Mouse (Mus musculus) hindbrain, embryonic 10.5 days (tissue): ENCODE measurements around the gene Rassf7. TPM values are rescaled to one million over a fixed set of nuclear protein-coding genes. Genes with fewer than 3 reads are reported as not detected.

Experiments used
- DNase-seq: peaks from one replicate; pipeline ENCODE4 v3.0.0-alpha.2; 2017; ENCODE audit warnings: low spot score
- H3K27ac ChIP-seq: fragments of 300-500 bp; sonication (generic); 2 replicates; pipeline ENCODE4 v1.5.1; 2016; ENCODE audit warnings: mild to moderate bottlenecking, moderate library complexity
- H3K27me3 ChIP-seq: fragments of 300-500 bp; sonication (generic); 2 replicates; pipeline ENCODE4 v1.6.1; 2016; ENCODE audit warnings: mild to moderate bottlenecking; ENCODE audit not compliant: poor library complexity, insufficient read depth, severe bottlenecking
- H3K36me3 ChIP-seq: fragments of 300-500 bp; sonication (generic); 2 replicates; pipeline ENCODE4 v1.6.1; 2016; ENCODE audit warnings: mild to moderate bottlenecking, moderate library complexity
- H3K4me1 ChIP-seq: fragments of 300-500 bp; sonication (generic); replicated peaks from 2 replicates; pipeline ENCODE4 v1.6.1; 2016; ENCODE audit warnings: mild to moderate bottlenecking
- H3K4me3 ChIP-seq: fragments of 300-500 bp; sonication (generic); 2 replicates; pipeline ENCODE4 v1.5.1; 2016; ENCODE audit warnings: mild to moderate bottlenecking, moderate library complexity
- H3K9me3 ChIP-seq: fragments of 300-500 bp; sonication (generic); 2 replicates; pipeline ENCODE4 v1.6.1; 2016; ENCODE audit warnings: mild to moderate bottlenecking, moderate library complexity
- WGBS: fragments of 180-500 bp; shearing (Covaris S2); methylation state at CpG from one replicate; pipeline ENCODE4 v1.1.7; 2016; 5-methylcytosine and 5-hydroxymethylcytosine counted together
- polyA plus RNA-seq: library from polyadenylated mRNA; unstranded; fragments of >200 nt; fragmentation: Nextera tagmentation; extraction: Ambion mirVana; gene quantifications from 2 replicates; pipeline ENCODE4 v1.2.1, GENCODE M21; 2016

Gene Rassf7
- polyA plus RNA-seq, 1 experiment from 2014 or later, result 58.5 TPM

DNA sequence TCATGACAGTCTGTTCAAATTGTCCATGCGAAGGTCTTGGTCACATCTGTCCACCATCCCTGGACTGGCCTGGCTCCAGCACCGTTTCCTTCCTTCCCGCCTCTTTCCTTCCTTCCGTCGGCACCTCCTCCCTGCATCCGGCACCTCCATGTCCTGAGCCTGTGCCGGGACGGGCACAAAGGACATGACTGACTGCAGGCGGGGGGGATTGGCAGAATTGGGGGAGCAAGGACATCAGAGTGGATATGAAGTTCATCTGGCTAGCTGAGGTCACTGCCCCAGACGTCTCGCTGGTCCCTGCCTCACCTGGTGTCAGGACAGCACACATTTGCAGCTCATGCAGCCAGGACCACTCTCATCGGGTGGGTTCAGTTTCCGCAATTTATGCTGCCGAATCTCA, 24.6 kb upstream of the Rassf7 start:
- 92% methylated on average over 14 of the region's 14 CpGs for WGBS
- no peaks in the 10 kb centered on the region for H3K9me3 ChIP-seq
- H3K27me3 ChIP-seq, result no peaks in the 10 kb centered on the region
- peaks cover 39% of the 10 kb centered on the region for H3K36me3 ChIP-seq
- DNase-seq, result no peak
- no peak overlapping the region for H3K27ac ChIP-seq
- peaks cover 44% of the 10 kb centered on the region for H3K4me1 ChIP-seq
- no peak overlapping the region; the same call in 1 of the 2 replicates for H3K4me3 ChIP-seq

- H3K27me3 ChIP-seq, result no peaks in the 10 kb centered on the region
- H3K9me3 ChIP-seq, result no peaks in the 10 kb centered on the region
- peaks cover 44% of the 10 kb centered on the region for H3K4me1 ChIP-seq
- DNase-seq, result no peak
- H3K36me3 ChIP-seq, result peaks cover 39% of the 10 kb centered on the region
- 0 out of 2 replicates have a peak overlapping the region, but pooled peaks have one; percentile 6 for H3K27ac ChIP-seq
- peak overlapping the region; percentile 83 for H3K4me3 ChIP-seq
- WGBS, result 93% methylated on average over 24 of the region's 24 CpGs
Observed at GRCm38 (mm10) chr7:141191796-141192685, 23.6 kb upstream of the Rassf7 start.

- DNase-seq, result no peak
- WGBS, result 34% methylated on average over 12 of the region's 12 CpGs
- H3K4me1 ChIP-seq, result peaks cover 44% of the 10 kb centered on the region
Observed at GRCm38 (mm10) chr7:141192776-141193347, 22.8 kb upstream of the Rassf7 start.

GRCm38 (mm10) chr7:141193348-141193856, 22.3 kb upstream of the Rassf7 start:
- Histone ChIP-seq H3K27me3 (no peaks in the 10 kb centered on the region), H3K27ac (peak overlapping the region; percentile 95), H3K36me3 (peaks cover 48% of the 10 kb centered on the region), H3K9me3 (no peaks in the 10 kb centered on the region), H3K4me1 (peaks cover 44% of the 10 kb centered on the region), H3K4me3 (peak overlapping the region; percentile 83)
- no peak for DNase-seq
- WGBS, result under 1% methylated on average over 35 of the region's 43 CpGs

More at GRCm38 (mm10) chr7:141192776-141193347, 22.8 kb upstream of the Rassf7 start:
- Histone ChIP-seq H3K27me3 (no peaks in the 10 kb centered on the region), H3K9me3 (no peaks in the 10 kb centered on the region), H3K27ac (peak overlapping the region; percentile 95), H3K4me3 (peak overlapping the region; percentile 83), H3K36me3 (peaks cover 45% of the 10 kb centered on the region)

DNA sequence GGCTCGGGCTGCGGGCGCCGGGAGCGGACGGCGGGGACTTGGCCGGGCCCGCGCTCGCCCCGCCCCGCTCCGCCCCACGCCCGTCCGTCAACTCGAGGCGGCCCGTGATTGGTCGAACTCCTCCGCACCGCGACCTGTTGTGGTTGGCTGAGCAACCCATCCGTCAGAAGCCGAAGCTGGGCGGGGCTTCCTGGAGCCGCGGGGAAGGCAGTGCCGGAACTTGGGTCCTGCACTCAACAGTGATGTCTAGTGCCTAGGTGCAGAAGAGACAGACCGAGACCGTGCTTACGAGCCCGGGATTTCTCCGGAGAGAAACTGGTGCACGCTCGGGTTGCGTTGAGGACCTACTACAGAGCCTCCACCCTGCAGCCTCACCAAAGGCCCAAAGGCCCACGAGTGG, 21.7 kb upstream of the Rassf7 start, which contains the start of the genes Hras and Lrrc56:
Gene Hras (minus strand): TSS at position 58 of the 400 bp plus-strand sequence.
Gene Lrrc56 (plus strand): TSS at position 210 of the 400 bp plus-strand sequence.
- H3K9me3 ChIP-seq, result no peaks in the 10 kb centered on the region
- DNase-seq, result peak; percentile 98
- H3K4me1 ChIP-seq, result peaks cover 44% of the 10 kb centered on the region
- under 1% methylated on average over 39 of the region's 39 CpGs for WGBS
- H3K36me3 ChIP-seq, result peaks cover 46% of the 10 kb centered on the region
- H3K27me3 ChIP-seq, result no peaks in the 10 kb centered on the region
- H3K4me3 ChIP-seq, result peak within 1 kb of the TSS; percentile 83
- peak within 1 kb of the TSS; percentile 95 for H3K27ac ChIP-seq

DNA sequence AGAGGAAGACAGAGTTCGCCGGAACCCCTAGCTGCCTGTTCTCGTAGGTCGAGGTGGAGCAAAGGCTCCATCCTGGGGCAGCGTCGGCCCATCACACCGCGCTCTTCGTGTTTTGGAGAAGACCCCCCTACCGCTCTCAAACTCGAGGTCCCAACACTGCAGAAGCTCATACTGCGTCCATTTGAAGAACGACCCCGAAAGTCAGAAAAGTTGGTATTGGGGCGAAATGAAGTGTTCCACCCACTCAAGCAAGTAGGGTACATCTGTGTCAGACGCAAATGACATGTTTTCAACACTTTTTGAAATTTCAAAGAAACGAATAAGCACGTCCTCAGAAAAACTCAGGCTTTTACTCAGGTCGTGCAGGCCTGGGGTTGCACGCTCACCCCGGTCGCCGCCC, 21.3 kb upstream of the Rassf7 start:
- no peak for DNase-seq
- under 1% methylated on average over 23 of the region's 23 CpGs for WGBS
- Histone ChIP-seq H3K9me3 (no peaks in the 10 kb centered on the region), H3K4me3 (peak overlapping the region; percentile 83), H3K27ac (peak overlapping the region; percentile 95), H3K27me3 (no peaks in the 10 kb centered on the region), H3K36me3 (peaks cover 41% of the 10 kb centered on the region), H3K4me1 (peaks cover 44% of the 10 kb centered on the region)

DNA sequence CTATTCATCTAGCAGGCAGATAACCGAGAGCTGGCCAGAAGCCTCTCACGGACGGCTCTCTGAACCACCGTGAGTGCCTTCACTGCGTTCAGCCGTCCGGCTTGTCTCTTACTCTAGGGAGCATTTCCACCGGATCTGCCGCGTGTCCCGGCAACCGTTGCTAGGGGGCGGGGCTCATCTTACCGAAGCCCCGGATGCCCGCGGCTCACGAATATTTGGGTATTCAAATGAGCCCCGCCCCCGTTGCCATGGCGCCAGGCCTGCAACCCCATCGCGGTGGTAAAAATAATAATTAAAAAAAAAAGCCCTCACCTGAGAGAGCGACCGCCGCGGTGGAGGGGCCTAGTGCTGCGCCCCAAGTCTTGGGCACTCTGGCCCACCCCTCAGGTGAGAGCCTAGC, 20.8 kb upstream of the Rassf7 start:
- under 1% methylated on average over 28 of the region's 28 CpGs for WGBS
- Histone ChIP-seq H3K27me3 (no peaks in the 10 kb centered on the region), H3K27ac (peak overlapping the region; percentile 95), H3K4me1 (peaks cover 44% of the 10 kb centered on the region), H3K9me3 (no peaks in the 10 kb centered on the region), H3K36me3 (peaks cover 37% of the 10 kb centered on the region), H3K4me3 (peak overlapping the region; percentile 83)
- DNase-seq, result peak; percentile 96

DNA sequence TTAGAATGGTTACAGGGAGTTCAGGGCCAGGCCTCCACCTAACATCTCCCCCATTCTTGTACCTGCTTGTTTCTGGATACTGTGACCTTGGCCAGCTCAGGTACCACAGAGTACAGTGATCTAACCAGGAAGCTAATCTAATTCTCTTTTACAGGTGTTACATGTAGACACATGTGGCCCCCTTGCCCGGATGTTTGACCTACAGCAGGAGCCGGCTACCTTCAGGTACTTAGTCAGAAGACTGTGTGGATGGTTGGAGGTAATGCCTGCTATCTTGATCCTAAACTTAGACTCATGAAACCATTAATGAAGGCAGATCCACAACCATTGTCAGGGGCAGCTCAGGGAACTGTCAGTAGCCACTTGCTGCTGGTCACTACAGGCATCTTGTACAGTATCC, 19.9 kb upstream of the Rassf7 start:
- WGBS, result 94% methylated on average over 2 of the region's 2 CpGs
- Histone ChIP-seq H3K9me3 (no peaks in the 10 kb centered on the region), H3K4me3 (peak overlapping the region; percentile 83; the same call in 1 of the 2 replicates), H3K36me3 (peaks cover 27% of the 10 kb centered on the region), H3K4me1 (peaks cover 43% of the 10 kb centered on the region), H3K27ac (0 out of 2 replicates have a peak overlapping the region, but pooled peaks have one; percentile 95), H3K27me3 (no peaks in the 10 kb centered on the region)
- no peak for DNase-seq

GRCm38 (mm10) chr7:141196619-141197282, 18.9 kb upstream of the Rassf7 start:
- Histone ChIP-seq H3K4me3 (no peak overlapping the region), H3K9me3 (no peaks in the 10 kb centered on the region), H3K36me3 (peaks cover 18% of the 10 kb centered on the region), H3K27me3 (no peaks in the 10 kb centered on the region), H3K4me1 (peaks cover 34% of the 10 kb centered on the region), H3K27ac (no peak overlapping the region)
- WGBS, result 92% methylated on average over 8 of the region's 8 CpGs
- DNase-seq, result no peak

GRCm38 (mm10) chr7:141198121-141198520, 17.5 kb upstream of the Rassf7 start:
- Histone ChIP-seq H3K27me3 (no peaks in the 10 kb centered on the region), H3K36me3 (peaks cover 9% of the 10 kb centered on the region), H3K4me1 (peaks cover 20% of the 10 kb centered on the region), H3K27ac (no peak overlapping the region), H3K4me3 (no peak overlapping the region), H3K9me3 (no peaks in the 10 kb centered on the region)
- WGBS, result 98% methylated on average over 4 of the region's 4 CpGs
- no peak for DNase-seq

- no peak for DNase-seq
- peaks cover 4% of the 10 kb centered on the region; the same call in 1 of the 2 replicates for H3K4me1 ChIP-seq
- 0 out of 2 replicates have a peak, but pooled peaks cover 4% of the 10 kb centered on the region for H3K36me3 ChIP-seq
- WGBS, result 90% methylated on average over 3 of the region's 3 CpGs
- H3K27me3 ChIP-seq, result no peaks in the 10 kb centered on the region
- no peaks in the 10 kb centered on the region for H3K9me3 ChIP-seq
- no peak overlapping the region for H3K27ac ChIP-seq
- no peak overlapping the region for H3K4me3 ChIP-seq
Observed at GRCm38 (mm10) chr7:141204546-141204945, 11.1 kb upstream of the Rassf7 start.

GRCm38 (mm10) chr7:141205504-141205903, 10.2 kb upstream of the Rassf7 start:
- Histone ChIP-seq H3K4me3 (no peak overlapping the region), H3K27ac (no peak overlapping the region), H3K9me3 (no peaks in the 10 kb centered on the region), H3K36me3 (peaks cover 8% of the 10 kb centered on the region; the same call in 1 of the 2 replicates), H3K4me1 (peaks cover 5% of the 10 kb centered on the region; the same call in 1 of the 2 replicates), H3K27me3 (no peaks in the 10 kb centered on the region)
- no peak for DNase-seq
- 90% methylated on average over 5 of the region's 5 CpGs for WGBS
